Mouse (Mus musculus): ENCODE results near the gene Tiam2.

The Tiam2 gene

DNA sequence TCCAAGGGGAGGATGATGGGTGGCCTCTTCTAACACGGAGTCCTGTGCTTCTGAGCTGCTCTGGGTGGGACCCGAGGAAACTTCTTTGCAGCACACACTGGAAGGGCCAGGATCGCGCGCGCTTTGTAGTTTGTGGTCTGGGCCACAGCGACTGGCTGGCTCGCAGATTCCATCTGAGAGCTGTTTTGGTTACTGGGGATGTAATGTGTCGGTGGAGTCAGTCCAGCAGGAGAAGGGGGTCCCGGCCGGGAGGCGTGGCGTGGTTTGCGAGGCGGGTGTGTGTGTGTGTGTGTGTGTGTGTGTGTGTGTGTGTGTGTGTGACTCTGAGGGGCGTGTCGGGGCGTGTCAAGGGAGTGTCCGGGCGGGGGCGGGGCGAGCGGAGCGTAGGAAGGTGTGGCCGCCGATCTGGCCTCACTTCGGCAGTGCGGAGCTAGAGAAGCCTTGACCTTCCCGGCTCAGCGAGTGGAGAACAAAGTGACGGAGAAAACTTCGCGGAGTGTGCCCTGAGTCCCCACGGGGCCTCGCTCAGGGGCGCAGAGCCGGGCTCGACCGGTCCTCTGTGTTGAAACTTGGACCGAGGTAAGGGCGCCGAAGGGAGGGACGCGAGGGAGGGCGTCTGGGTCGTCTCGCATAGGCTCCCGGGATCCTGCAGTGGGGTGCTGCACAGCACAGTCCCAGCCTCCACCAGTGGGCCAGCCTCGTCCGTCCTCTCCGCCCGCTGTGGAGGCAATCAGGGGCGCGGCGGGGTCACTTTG is at the start of gene Tiam2:
Tiam2 (plus strand) TSS at position 426 of the 755 bp plus-strand sequence.
- DNase-seq: no peak

GRCm38 (mm10) chr17:3280321-3280720 is 46.1 kb upstream of the Tiam2 start:
- no peak for DNase-seq

GRCm38 (mm10) chr17:3281939-3282338 is 44.4 kb upstream of the Tiam2 start:
- no peak for DNase-seq

GRCm38 (mm10) chr17:3285030-3285671 is 41.2 kb upstream of the Tiam2 start:
- peak; percentile 26 for DNase-seq

DNA sequence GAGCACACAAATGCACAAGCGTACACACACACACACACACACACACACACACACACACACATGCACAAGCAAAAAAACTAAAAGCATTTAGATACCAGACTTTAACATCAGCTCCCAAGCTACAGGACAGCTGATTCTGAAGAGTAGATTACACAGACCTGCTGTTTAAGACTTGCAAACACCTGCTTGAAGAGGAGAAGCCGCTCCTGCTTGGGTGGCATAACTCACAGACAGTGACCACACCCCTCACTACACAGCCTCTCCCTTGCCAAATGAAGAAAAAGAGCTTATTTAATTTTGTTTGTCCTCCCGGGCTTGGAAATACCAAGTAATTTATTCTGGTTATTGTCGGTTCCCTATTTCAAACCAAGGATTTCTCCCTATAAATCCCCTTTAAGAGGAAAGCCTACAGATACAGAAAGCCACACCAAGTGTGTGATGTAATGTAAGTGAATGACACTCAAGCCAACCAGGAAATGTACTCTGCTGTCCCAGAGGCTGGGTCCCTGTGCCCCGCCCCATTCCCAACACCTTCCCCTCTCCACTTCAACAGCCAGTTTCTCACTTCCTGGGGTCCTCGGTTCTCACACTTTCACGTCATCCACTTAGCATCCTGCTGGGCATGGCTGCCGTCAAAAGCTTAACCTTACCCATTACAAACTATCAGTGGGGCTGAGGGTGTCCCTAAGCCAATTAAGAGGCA is 40.1 kb upstream of the Tiam2 start:
- no peak for DNase-seq

DNA sequence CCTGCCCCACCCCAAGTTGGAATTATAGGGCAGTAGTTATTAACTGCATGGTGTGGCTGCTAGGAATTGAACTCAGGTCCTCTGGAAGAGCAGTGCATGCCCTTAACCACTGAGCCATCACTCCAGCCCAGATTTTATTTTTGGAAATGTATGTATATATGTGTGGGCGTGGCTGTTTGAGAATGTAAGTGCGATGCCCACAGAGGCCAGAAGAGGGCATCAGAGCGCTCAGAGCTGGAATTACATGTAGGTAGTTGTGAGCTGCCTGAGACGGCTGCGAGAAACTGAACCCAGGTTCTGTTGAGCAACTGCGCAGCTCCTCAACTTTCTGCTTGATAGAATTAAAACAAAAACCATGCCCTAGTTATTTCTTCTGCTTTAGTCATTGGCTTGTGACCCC is 38.0 kb upstream of the Tiam2 start:
- DNase-seq: peak; percentile 58

- DNase-seq: no peak
Measured at GRCm38 (mm10) chr17:3295097-3295496, 31.3 kb upstream of the Tiam2 start.

GRCm38 (mm10) chr17:3299487-3299886 is 26.9 kb upstream of the Tiam2 start:
- no peak for DNase-seq

DNA sequence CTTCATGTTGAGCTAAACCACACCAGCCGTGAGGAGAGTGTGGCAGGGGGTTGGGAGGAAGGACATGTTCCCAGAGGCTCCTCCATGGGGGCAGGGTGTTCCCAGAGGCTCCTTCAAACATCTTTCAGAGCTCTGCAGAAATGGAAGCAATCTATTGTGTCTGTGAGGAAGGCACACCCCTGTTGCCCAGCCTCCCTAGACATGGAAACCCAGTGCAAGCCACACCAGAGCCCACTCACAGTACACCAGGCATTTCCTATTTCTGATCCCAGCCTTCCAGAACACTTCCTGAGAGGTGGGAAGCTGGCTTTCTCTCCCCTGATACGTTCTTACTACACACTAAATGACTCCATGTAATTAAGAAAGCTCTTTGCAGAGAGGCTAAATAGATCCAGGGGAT is 20.4 kb upstream of the Tiam2 start:
- no peak for DNase-seq

- peak; percentile 56 for DNase-seq
Measured at GRCm38 (mm10) chr17:3313711-3314624, 12.4 kb upstream of the Tiam2 start.

DNA sequence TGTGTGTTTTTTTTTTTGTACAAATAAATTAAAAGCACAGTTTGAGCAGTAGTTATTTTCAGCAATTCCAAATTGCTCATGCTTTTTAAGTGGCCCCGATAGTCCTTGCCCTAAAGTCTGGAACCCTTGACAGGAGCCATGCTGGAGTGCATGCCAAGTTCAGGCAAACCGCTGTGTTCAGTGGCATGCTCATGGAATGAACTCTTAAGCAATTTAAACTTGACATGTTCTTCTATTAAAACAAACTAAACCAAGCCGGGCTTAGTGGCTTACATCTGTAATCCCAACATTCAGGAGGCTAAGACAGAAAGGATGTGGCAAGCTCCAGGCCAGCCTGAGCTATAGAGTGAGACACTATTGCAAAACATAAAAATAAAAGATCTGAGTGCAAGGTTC is 11.8 kb upstream of the Tiam2 start:
- DNase-seq: no peak

DNA sequence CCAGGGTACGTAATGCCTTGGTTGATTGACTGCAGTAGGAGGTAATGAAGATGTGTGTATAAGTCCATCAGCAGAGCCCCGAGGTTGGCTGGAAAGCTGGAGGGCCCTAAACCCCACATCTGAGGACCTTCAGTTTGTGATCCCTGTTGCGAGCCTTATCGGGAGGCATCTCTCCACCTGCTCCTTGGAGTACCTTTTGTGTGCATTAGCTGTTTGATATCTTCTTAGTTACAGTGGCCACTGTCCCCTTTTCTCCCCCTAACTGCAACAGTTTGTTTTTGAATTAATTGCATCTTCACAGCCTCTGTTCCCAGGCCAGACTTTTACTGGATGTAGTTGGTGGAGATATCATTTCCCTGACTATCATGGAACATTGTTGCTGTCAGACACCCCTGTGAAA is 10.8 kb upstream of the Tiam2 start:
- DNase-seq: no peak

- DNase-seq: no peak
Measured at GRCm38 (mm10) chr17:3326903-3327279, 518 bp downstream of the Tiam2 start.

GRCm38 (mm10) chr17:3327335-3327734 is 962 bp downstream of the Tiam2 start:
- no peak for DNase-seq

GRCm38 (mm10) chr17:3328820-3329219 is 2.4 kb downstream of the Tiam2 start:
- DNase-seq: no peak

GRCm38 (mm10) chr17:3329429-3329828 is 3.1 kb downstream of the Tiam2 start:
- DNase-seq: no peak

GRCm38 (mm10) chr17:3331721-3332461 is 5.5 kb downstream of the Tiam2 start:
- DNase-seq: peak; percentile 91

DNA sequence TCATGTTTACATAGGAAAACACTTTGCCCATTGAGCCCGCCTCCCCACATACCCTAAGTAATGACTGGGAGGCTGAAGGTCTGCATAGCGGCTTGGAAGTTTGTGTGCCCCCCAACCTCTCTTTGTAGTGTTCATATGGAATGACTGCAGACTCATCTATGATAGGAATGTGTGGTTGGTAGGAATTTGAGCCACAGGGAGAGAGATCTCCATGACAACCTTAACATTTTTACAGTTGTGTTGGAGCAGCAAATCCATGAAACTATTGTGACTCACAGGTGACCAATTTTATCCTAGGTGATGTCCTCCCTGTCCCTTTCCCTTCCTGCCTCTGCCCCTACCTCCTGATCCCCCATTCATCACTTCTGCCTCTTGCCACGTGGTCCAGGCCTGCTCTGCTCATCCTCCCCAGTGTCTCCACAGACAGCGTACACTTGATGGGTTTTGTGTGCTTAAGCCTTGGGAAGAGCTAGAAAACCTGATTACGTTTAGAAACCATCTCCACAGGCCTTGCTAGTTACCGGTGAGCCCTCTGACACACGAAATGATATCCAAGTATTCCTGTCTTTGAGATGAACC is 9.9 kb downstream of the Tiam2 start:
- no peak for DNase-seq

DNA sequence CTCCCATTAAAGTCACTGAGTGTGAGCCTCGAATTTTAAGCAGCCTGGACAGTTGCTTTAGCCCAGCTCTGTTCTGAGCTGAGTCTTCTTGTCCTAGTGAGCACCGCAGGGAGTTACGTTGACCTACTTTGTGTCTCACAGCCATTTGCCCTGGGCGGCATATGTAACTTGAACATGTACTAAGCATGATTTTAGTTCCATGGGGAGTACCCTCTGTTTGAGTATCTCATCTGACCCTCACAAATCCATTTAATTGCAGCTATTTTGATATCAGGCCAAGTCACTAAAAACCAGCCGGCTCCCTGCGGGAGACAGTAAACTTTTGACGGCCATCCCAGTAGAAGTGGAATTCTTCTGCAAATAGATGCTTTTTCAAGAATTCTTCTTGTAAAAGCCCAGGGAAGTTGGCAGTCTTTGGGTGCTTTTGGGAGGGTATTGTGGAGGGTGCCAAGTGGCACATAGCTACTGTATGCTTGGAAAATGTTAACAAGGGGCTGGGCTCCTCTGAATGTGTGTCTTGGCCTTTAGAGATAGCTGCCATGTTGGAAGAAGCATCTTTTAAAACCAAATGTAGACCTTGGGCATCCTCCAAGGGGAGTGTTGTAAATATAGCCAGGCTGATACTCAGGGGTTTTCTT is 10.6 kb downstream of the Tiam2 start:
- no peak for DNase-seq

GRCm38 (mm10) chr17:3337525-3337888 is 11.1 kb downstream of the Tiam2 start:
- DNase-seq: no peak

DNA sequence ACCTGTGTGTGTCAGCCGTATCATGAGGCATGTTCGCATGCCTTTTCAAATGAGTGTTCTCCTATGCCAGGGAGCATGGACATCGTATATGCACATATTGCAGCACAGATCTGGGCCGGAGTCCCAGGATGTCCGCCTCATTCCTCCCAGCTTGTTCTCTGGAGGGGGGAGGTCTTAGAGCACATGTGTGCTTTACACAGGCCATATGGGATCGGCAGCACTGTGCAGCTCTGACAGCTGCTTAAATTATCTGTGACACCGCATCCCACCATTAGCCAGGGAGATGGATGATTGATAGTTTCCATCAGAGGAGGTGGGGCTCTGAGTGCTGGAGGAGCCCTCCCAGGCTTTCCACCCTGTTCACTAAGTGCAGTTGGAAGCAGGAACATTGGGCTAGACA is 12.4 kb downstream of the Tiam2 start:
- no peak for DNase-seq
